In the genomic region with DNA sequence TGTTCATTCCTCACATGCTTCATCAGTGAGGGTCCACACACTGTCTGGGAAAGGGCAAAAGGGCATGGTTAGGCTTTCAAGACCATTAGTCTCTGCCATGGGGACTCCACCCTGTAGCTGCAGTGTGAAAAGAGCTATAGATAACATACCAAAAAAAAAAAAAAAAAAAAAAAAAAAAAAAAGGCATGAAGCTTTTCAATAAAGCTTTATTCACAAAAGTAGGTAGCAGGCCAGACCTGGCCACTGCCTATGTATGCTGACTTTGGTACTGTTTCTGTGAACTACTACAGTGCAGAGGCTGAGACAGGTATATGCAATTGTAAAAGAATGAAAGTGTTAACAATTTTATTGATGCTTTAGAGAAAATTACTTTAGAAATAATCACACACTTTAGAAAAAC, we compare ENCODE assay signal across 22 mouse cellular contexts.
DNase-seq lines count a peak whose midpoint lies in the region; ATAC-seq and TF ChIP-seq lines count a peak whose summit lies in the region.
"Had no signal": no experiment of that assay in that cellular context is flagged by ENCODE, and none has a peak within 500 bp of the region (broad histone marks: within the 10 kb centered on the region; RNA-seq: fewer than 3 reads in every experiment).

No protein-coding gene starts in this region.

- TF ChIP-seq CTCF in CH12.LX (conservative IDR thresholded peaks at IDR 0.05 in 1 of 2, IDR thresholded peaks at IDR 0.05 in 1 of 2; ENCODE audit: low read depth in 2 of 2, low read length in 2 of 2) (no peak), MEL (IDR thresholded peaks at IDR 0.05 in 2 of 3, conservative IDR thresholded peaks at IDR 0.05 in 1 of 3; ENCODE audit: control insufficient read depth in 1 of 3, insufficient read depth in 1 of 3, low read depth in 2 of 3, low read length in 3 of 3, poor library complexity in 1 of 3, severe bottlenecking in 1 of 3) (no peak)

- peak; percentile 10 for DNase-seq in midbrain, embryonic 11.5 days (ENCODE audit: low spot score, missing footprints)
- DNase-seq in CH12.LX (ENCODE audit: extremely low read depth), result no peak
- DNase-seq in MEL (ENCODE audit: low read depth, low spot score), result peak; percentile 37
- DNase-seq in limb, embryonic 10.5 days (ENCODE audit: low spot score), result no peak
- no peak for DNase-seq in left cerebral cortex, postnatal 36 days (ENCODE audit: low spot score in 2 of 2)
- DNase-seq: adrenal gland, adult 2 months; adrenal gland, adult 8-10 months; adrenal gland, postnatal 10 days; adrenal gland, postnatal 14 days; adrenal gland, postnatal 25 days; adrenal gland, postnatal 36 days; B cell, adult 2 months; cerebellum, adult 11 months; cerebellum, adult 11-12 months; cerebellum, adult 18-20 months; cerebellum, adult 2 months; cerebellum, adult 8-10 months had no signal

- H3K9me3 ChIP-seq in midbrain, embryonic 11.5 days (ENCODE audit: control insufficient read depth, low read length), result no peaks in the 10 kb centered on the region
- no peaks in the 10 kb centered on the region for H3K9me3 ChIP-seq in midbrain, embryonic 15.5 days
- H3K9me3 ChIP-seq in CH12.LX (replicated peaks; ENCODE audit: low read length) (peaks cover 4% of the 10 kb centered on the region), MEL (replicated peaks; ENCODE audit: insufficient read depth, low read length) (no peaks in the 10 kb centered on the region)
- no peaks in the 10 kb centered on the region for H3K9me3 ChIP-seq in limb, embryonic 10.5 days (replicated peaks)
- H3K9me3 ChIP-seq: G1E had no signal

- ATAC-seq in midbrain, embryonic 11.5 days (ENCODE audit: low FRiP score), result no peak
- no peak for ATAC-seq in midbrain, embryonic 15.5 days (replicated peaks)
- ATAC-seq: activated CD4-positive, CD25-positive, alpha-beta regulatory T cell, adult 4 months; CD4-positive, CD25-positive, alpha-beta regulatory T cell, adult 4 months; Patski had no signal

- TF ChIP-seq RAD21 in CH12.LX (IDR thresholded peaks at IDR 0.05; ENCODE audit: low read depth, low read length) (no peak), MEL (IDR thresholded peaks at IDR 0.05; ENCODE audit: low read depth, low read length) (no peak)

- H3K27me3 ChIP-seq in midbrain, embryonic 11.5 days (ENCODE audit: control insufficient read depth, insufficient read depth, low read length), result no peaks in the 10 kb centered on the region
- no peaks in the 10 kb centered on the region for H3K27me3 ChIP-seq in midbrain, embryonic 15.5 days (replicated peaks)
- H3K27me3 ChIP-seq in CH12.LX (replicated peaks), result no peaks in the 10 kb centered on the region
- H3K27me3 ChIP-seq in MEL (ENCODE audit: control insufficient read depth in 1 of 2, insufficient read depth in 2 of 2, low read length in 2 of 2), result no peaks in the 10 kb centered on the region
- no peaks in the 10 kb centered on the region for H3K27me3 ChIP-seq in limb, embryonic 10.5 days (ENCODE audit: low read depth, poor library complexity, severe bottlenecking)
- H3K27me3 ChIP-seq: Patski had no signal

- no peaks in the 10 kb centered on the region for H3K36me3 ChIP-seq in midbrain, embryonic 11.5 days (ENCODE audit: control insufficient read depth, insufficient read depth, low read length)
- H3K36me3 ChIP-seq in midbrain, embryonic 15.5 days (replicated peaks), result no peaks in the 10 kb centered on the region
- H3K36me3 ChIP-seq in CH12.LX (replicated peaks in 1 of 2; ENCODE audit: control insufficient read depth in 1 of 2, insufficient read depth in 1 of 2, low read length in 1 of 2) (peaks cover 5 to 15% of the 10 kb centered on the region in 2 experiments), MEL (ENCODE audit: control insufficient read depth in 1 of 2, insufficient read depth in 2 of 2, low read length in 2 of 2) (no peaks in the 10 kb centered on the region; a peak in 1 of 4 replicates)
- no peaks in the 10 kb centered on the region for H3K36me3 ChIP-seq in limb, embryonic 10.5 days

- H3K27ac ChIP-seq in midbrain, embryonic 11.5 days (ENCODE audit: low read depth, low read length), result no peak overlapping the region
- no peak overlapping the region for H3K27ac ChIP-seq in midbrain, embryonic 15.5 days
- no peak overlapping the region for H3K27ac ChIP-seq in CH12.LX (ENCODE audit: insufficient read depth, low read depth)
- no peak overlapping the region for H3K27ac ChIP-seq in MEL (ENCODE audit: control insufficient read depth, low read depth, low read length)
- no peak overlapping the region for H3K27ac ChIP-seq in limb, embryonic 10.5 days

- H3K79me2 ChIP-seq in CH12.LX (replicated peaks; ENCODE audit: control insufficient read depth, extremely low read depth, insufficient read depth, poor library complexity, severe bottlenecking) (no peaks in the 10 kb centered on the region), MEL (ENCODE audit: control insufficient read depth, insufficient read depth, low read length, poor library complexity) (no peaks in the 10 kb centered on the region)

- H3K9ac ChIP-seq in midbrain, embryonic 11.5 days (ENCODE audit: low read length), result no peak overlapping the region
- H3K9ac ChIP-seq in midbrain, embryonic 15.5 days, result no peak overlapping the region
- no peak overlapping the region for H3K9ac ChIP-seq in CH12.LX (ENCODE audit: insufficient read depth, low read depth)
- no peak overlapping the region for H3K9ac ChIP-seq in MEL (ENCODE audit: control insufficient read depth, low read depth, low read length, poor library complexity, severe bottlenecking)

- TF ChIP-seq POLR2A in CH12.LX (IDR thresholded peaks at IDR 0.05; ENCODE audit: low read depth, low read length), result no peak
- TF ChIP-seq POLR2A in MEL (IDR thresholded peaks at IDR 0.05; ENCODE audit: control insufficient read depth in 1 of 2, insufficient read depth in 1 of 2, low read depth in 1 of 2, low read length in 2 of 2, poor library complexity in 1 of 2), result no peak

- no peak overlapping the region for H3K4me2 ChIP-seq in midbrain, embryonic 11.5 days
- H3K4me2 ChIP-seq in midbrain, embryonic 15.5 days, result no peak overlapping the region
- no peak overlapping the region for H3K4me2 ChIP-seq in CH12.LX (ENCODE audit: insufficient read depth, low read depth, poor library complexity, severe bottlenecking)

- no peak overlapping the region for H3K4me3 ChIP-seq in midbrain, embryonic 11.5 days (ENCODE audit: low read depth, low read length)
- no peak overlapping the region for H3K4me3 ChIP-seq in midbrain, embryonic 15.5 days
- no peak overlapping the region for H3K4me3 ChIP-seq in CH12.LX (replicated peaks in 1 of 3; ENCODE audit: low read depth in 2 of 3, low read length in 2 of 3, poor library complexity in 1 of 3)
- no peak overlapping the region for H3K4me3 ChIP-seq in MEL (ENCODE audit: control insufficient read depth in 1 of 2, insufficient read depth in 1 of 2, low read depth in 2 of 2, low read length in 2 of 2)
- no peak overlapping the region for H3K4me3 ChIP-seq in limb, embryonic 10.5 days

- peaks cover 8% of the 10 kb centered on the region; the same call in 1 of the 2 replicates for H3K4me1 ChIP-seq in midbrain, embryonic 11.5 days (ENCODE audit: control insufficient read depth, insufficient read depth, low read length)
- peaks cover 10% of the 10 kb centered on the region; the same call in 1 of the 2 replicates for H3K4me1 ChIP-seq in midbrain, embryonic 15.5 days
- 0 out of 4 replicates have a peak, but pooled peaks cover 0 to 4% of the 10 kb centered on the region in 2 experiments for H3K4me1 ChIP-seq in CH12.LX (ENCODE audit: control insufficient read depth in 1 of 2, insufficient read depth in 2 of 2)
- H3K4me1 ChIP-seq in MEL (ENCODE audit: control insufficient read depth in 1 of 2, insufficient read depth in 2 of 2, low read length in 2 of 2), result peaks cover 0 to 2% of the 10 kb centered on the region in 2 experiments; a peak in 1 of 4 replicates
- H3K4me1 ChIP-seq in limb, embryonic 10.5 days, result no peaks in the 10 kb centered on the region

- no peak for TF ChIP-seq EP300 in CH12.LX (IDR thresholded peaks at IDR 0.05; ENCODE audit: low read length)
- no peak for TF ChIP-seq EP300 in MEL (IDR thresholded peaks at IDR 0.05; ENCODE audit: low read depth in 1 of 2, low read length in 2 of 2)

- intact Hi-C loops in left cerebral cortex, postnatal 36 days (cut with DNase I), result no loop called here

- in situ Hi-C loops in CH12.LX (cut with MboI; ENCODE audit: low pct_ligation_motif_present, low pct_unique_long_range_greater_than_20kb, low sequenced_read_pairs), result no loop called here

- dilution Hi-C loops in CH12.LX (cut with MboI; ENCODE audit: extremely low pct_ligation_motif_present, extremely low pct_unique_long_range_greater_than_20kb, low sequenced_read_pairs), result no loop called here

TF ChIP-seq in CH12.LX, 34 proteins besides CTCF, POLR2A, EP300 and RAD21:
- TF ChIP-seq BHLHE40 (IDR thresholded peaks at IDR 0.05; ENCODE audit: low read depth, low read length) (no peak), ZNF384 (IDR thresholded peaks at IDR 0.05; ENCODE audit: low read depth, low read length) (peak; percentile 79), POLR2AphosphoS2 (IDR thresholded peaks at IDR 0.05; ENCODE audit: low read depth, low read length) (no peak), E2F4 (IDR thresholded peaks at IDR 0.05; ENCODE audit: insufficient replicate concordance, low read depth, low read length) (no peak)

TF ChIP-seq in MEL, 35 proteins besides CTCF, POLR2A, EP300 and RAD21:
- TF ChIP-seq ZNF384 (IDR thresholded peaks at IDR 0.05; ENCODE audit: low read depth, low read length), result peak; percentile 99
- TF ChIP-seq MEF2A (IDR thresholded peaks at IDR 0.05; ENCODE audit: extremely low read depth, insufficient replicate concordance, low read depth, low read length, poor library complexity, severe bottlenecking), result no peak
- no peak for TF ChIP-seq MAFK (IDR thresholded peaks at IDR 0.05; ENCODE audit: borderline replicate concordance, low read depth, low read length)
- TF ChIP-seq GATA1 (IDR thresholded peaks at IDR 0.05; ENCODE audit: low read depth, low read length), result peak; percentile 43; the same call in 1 of the 2 replicates
- TF ChIP-seq HCFC1 (IDR thresholded peaks at IDR 0.05; ENCODE audit: low read depth, low read length), result 0 out of 2 replicates have a peak, but pooled peaks have one; percentile 20
- TF ChIP-seq KAT2A (conservative IDR thresholded peaks at IDR 0.05; ENCODE audit: low read depth, low read length), result no peak
TF ChIP-seq in MEL: peak in this region for 3.

Comparison
In these comparisons a context has a peak if more than half of its experiments do, and no peak if none do; other contexts are left out.
1. DNase-seq: peak in midbrain, embryonic 11.5 days (single experiment) and MEL (single experiment); none in CH12.LX (single experiment), limb, embryonic 10.5 days (single experiment) and left cerebral cortex, postnatal 36 days (0 of 2).